Mouse (Mus musculus): ENCODE measurements around the gene Ptk7. TPM values are rescaled to one million over a fixed set of nuclear protein-coding genes. Genes with fewer than 3 reads are reported as not detected.
A peak's percentile ranks its signal among the peaks of the same experiment; 100 is the strongest.

Gene Ptk7
- 5.3 and 6.3 TPM in 2 replicates for polyA plus RNA-seq (2012; rRNA removed)

GRCm38 (mm10) chr17:46628791-46629684 lies at the start of gene Ptk7:
TSS of gene Ptk7 (minus strand) at chr17:46629504.
- peak in 1 of 2 experiments; percentile 72 for DNase-seq (ENCODE audit: extremely low spot score in 1 of 2, low spot score in 1 of 2)

GRCm38 (mm10) chr17:46678911-46679310 lies 49.6 kb upstream of the Ptk7 start:
- DNase-seq (ENCODE audit: extremely low spot score in 1 of 2, low spot score in 1 of 2) = no peak

- DNase-seq (ENCODE audit: extremely low spot score in 1 of 2, low spot score in 1 of 2) = no peak
These were observed 49.1 kb upstream of the Ptk7 start, which contains the start of gene Mea1 for GRCm38 (mm10) chr17:46678416-46678815. TSS of gene Mea1 (plus strand) at chr17:46678793.

- no peak for DNase-seq (ENCODE audit: extremely low spot score in 1 of 2, low spot score in 1 of 2)
These were observed 45.4 kb upstream of the Ptk7 start for GRCm38 (mm10) chr17:46674530-46675283.

- peak; percentile 85 to 92 for DNase-seq (ENCODE audit: extremely low spot score in 1 of 2, low spot score in 1 of 2)
These were observed 44.7 kb upstream of the Ptk7 start, which contains the start of gene Rrp36 for GRCm38 (mm10) chr17:46673850-46674529. TSS of gene Rrp36 (minus strand) at chr17:46674352.

GRCm38 (mm10) chr17:46669911-46670310 lies 40.6 kb upstream of the Ptk7 start:
- DNase-seq (ENCODE audit: extremely low spot score in 1 of 2, low spot score in 1 of 2) = no peak

GRCm38 (mm10) chr17:46667712-46668111 lies 38.4 kb upstream of the Ptk7 start:
- no peak for DNase-seq (ENCODE audit: extremely low spot score in 1 of 2, low spot score in 1 of 2)

GRCm38 (mm10) chr17:46662730-46663129 lies 33.4 kb upstream of the Ptk7 start:
- DNase-seq (ENCODE audit: extremely low spot score in 1 of 2, low spot score in 1 of 2) = no peak

- DNase-seq (ENCODE audit: extremely low spot score in 1 of 2, low spot score in 1 of 2) = no peak
These were observed 32.7 kb upstream of the Ptk7 start for GRCm38 (mm10) chr17:46661981-46662380.

GRCm38 (mm10) chr17:46661351-46661750 lies 32.0 kb upstream of the Ptk7 start:
- DNase-seq (ENCODE audit: extremely low spot score in 1 of 2, low spot score in 1 of 2) = no peak

GRCm38 (mm10) chr17:46656054-46656453 lies 26.8 kb upstream of the Ptk7 start:
- no peak for DNase-seq (ENCODE audit: extremely low spot score in 1 of 2, low spot score in 1 of 2)

GRCm38 (mm10) chr17:46651755-46652547 lies 22.6 kb upstream of the Ptk7 start:
- no peak for DNase-seq (ENCODE audit: extremely low spot score in 1 of 2, low spot score in 1 of 2)

GRCm38 (mm10) chr17:46651292-46651691 lies 22.0 kb upstream of the Ptk7 start:
- no peak for DNase-seq (ENCODE audit: extremely low spot score in 1 of 2, low spot score in 1 of 2)

- peak; percentile 85 to 91 for DNase-seq (ENCODE audit: extremely low spot score in 1 of 2, low spot score in 1 of 2)
These were observed 21.1 kb upstream of the Ptk7 start, which contains the start of gene Cul7 for GRCm38 (mm10) chr17:46650232-46651031. TSS of gene Cul7 (plus strand) at chr17:46650337.

- DNase-seq (ENCODE audit: extremely low spot score in 1 of 2, low spot score in 1 of 2) = no peak
These were observed 20.5 kb upstream of the Ptk7 start for GRCm38 (mm10) chr17:46649811-46650210.

- DNase-seq (ENCODE audit: extremely low spot score in 1 of 2, low spot score in 1 of 2) = no peak
These were observed 19.1 kb upstream of the Ptk7 start for GRCm38 (mm10) chr17:46648436-46648835.

GRCm38 (mm10) chr17:46647279-46647678 lies 18.0 kb upstream of the Ptk7 start:
- no peak for DNase-seq (ENCODE audit: extremely low spot score in 1 of 2, low spot score in 1 of 2)

GRCm38 (mm10) chr17:46646322-46646662 lies 17.0 kb upstream of the Ptk7 start:
- DNase-seq (ENCODE audit: extremely low spot score in 1 of 2, low spot score in 1 of 2) = no peak

Measured in frontal cortex, adult 2 months (tissue).